Mouse (Mus musculus): Measurements from ENCODE around the gene Kcnk3. TPM values are rescaled to one million over a fixed set of nuclear protein-coding genes. Genes with fewer than 3 reads are reported as not detected.

Gene Kcnk3
- polyA plus RNA-seq (2014; fragmentation: Nextera tagmentation; extraction: Ambion mirVana): 1.5 and 2.1 TPM in 2 replicates

- peaks cover 30% of the 10 kb centered on the region for H3K27me3 ChIP-seq (ENCODE audit: control insufficient read depth, insufficient read depth, low read length)
- no peaks in the 10 kb centered on the region for H3K36me3 ChIP-seq (ENCODE audit: control insufficient read depth, insufficient read depth, low read length)
- whole genome bisulfite sequencing: 0% methylated on average over 11 of the region's 54 CpGs
- H3K4me2 ChIP-seq (replicated peaks; ENCODE audit: low read depth, low read length): peak within 1 kb of the TSS; percentile 79
- H3K9me3 ChIP-seq (ENCODE audit: control insufficient read depth, low read length): no peaks in the 10 kb centered on the region
- ATAC-seq (ENCODE audit: low FRiP score, low TSS enrichment): peak; percentile 78
- H3K4me3 ChIP-seq (ENCODE audit: low read length): peak within 1 kb of the TSS; percentile 37
- H3K9ac ChIP-seq (ENCODE audit: low read depth, low read length): peak within 1 kb of the TSS; percentile 34; the same call in 1 of the 2 replicates
- no peak within 1 kb of the TSS for H3K27ac ChIP-seq (ENCODE audit: low read depth, low read length)
- peaks cover 9% of the 10 kb centered on the region for H3K4me1 ChIP-seq (ENCODE audit: control insufficient read depth, insufficient read depth, low read length)
Observed at GRCm38 (mm10) chr5:30587681-30588300, at the start of gene Kcnk3. Kcnk3 (plus strand) TSS chr5:30588170.

GRCm38 (mm10) chr5:30545698-30546097 is 42.3 kb upstream of the Kcnk3 start, which contains the start of gene Cib4:
Cib4 (minus strand) TSS chr5:30545836.
- WGBS: 45% methylated on average over 2 of the region's 2 CpGs
- no peak within 1 kb of the TSS for H3K9ac ChIP-seq (ENCODE audit: low read depth, low read length)
- H3K36me3 ChIP-seq (ENCODE audit: control insufficient read depth, insufficient read depth, low read length): no peaks in the 10 kb centered on the region
- H3K27me3 ChIP-seq (ENCODE audit: control insufficient read depth, insufficient read depth, low read length): no peaks in the 10 kb centered on the region
- H3K4me3 ChIP-seq (ENCODE audit: low read length): no peak within 1 kb of the TSS
- no peak within 1 kb of the TSS for H3K4me2 ChIP-seq (replicated peaks; ENCODE audit: low read depth, low read length)
- no peaks in the 10 kb centered on the region for H3K4me1 ChIP-seq (ENCODE audit: control insufficient read depth, insufficient read depth, low read length)
- no peak within 1 kb of the TSS for H3K27ac ChIP-seq (ENCODE audit: low read depth, low read length)
- no peak for ATAC-seq (ENCODE audit: low FRiP score, low TSS enrichment)
- no peaks in the 10 kb centered on the region for H3K9me3 ChIP-seq (ENCODE audit: control insufficient read depth, low read length)

- Histone ChIP-seq H3K27ac (ENCODE audit: low read depth, low read length) (no peak overlapping the region), H3K36me3 (ENCODE audit: control insufficient read depth, insufficient read depth, low read length) (no peaks in the 10 kb centered on the region), H3K4me2 (replicated peaks; ENCODE audit: low read depth, low read length) (no peak overlapping the region), H3K9ac (ENCODE audit: low read depth, low read length) (no peak overlapping the region), H3K27me3 (ENCODE audit: control insufficient read depth, insufficient read depth, low read length) (no peaks in the 10 kb centered on the region), H3K4me1 (ENCODE audit: control insufficient read depth, insufficient read depth, low read length) (no peaks in the 10 kb centered on the region), H3K9me3 (ENCODE audit: control insufficient read depth, low read length) (no peaks in the 10 kb centered on the region), H3K4me3 (ENCODE audit: low read length) (no peak overlapping the region)
- ATAC-seq (ENCODE audit: low FRiP score, low TSS enrichment): no peak
- 64% methylated on average over 2 of the region's 2 CpGs for WGBS
Observed at GRCm38 (mm10) chr5:30548681-30549080, 39.3 kb upstream of the Kcnk3 start.

GRCm38 (mm10) chr5:30550334-30551021 is 37.5 kb upstream of the Kcnk3 start:
- Histone ChIP-seq H3K36me3 (ENCODE audit: control insufficient read depth, insufficient read depth, low read length) (no peaks in the 10 kb centered on the region), H3K27me3 (ENCODE audit: control insufficient read depth, insufficient read depth, low read length) (no peaks in the 10 kb centered on the region), H3K4me3 (ENCODE audit: low read length) (no peak overlapping the region), H3K4me2 (replicated peaks; ENCODE audit: low read depth, low read length) (no peak overlapping the region), H3K9ac (ENCODE audit: low read depth, low read length) (no peak overlapping the region), H3K9me3 (ENCODE audit: control insufficient read depth, low read length) (no peaks in the 10 kb centered on the region), H3K4me1 (ENCODE audit: control insufficient read depth, insufficient read depth, low read length) (no peaks in the 10 kb centered on the region), H3K27ac (ENCODE audit: low read depth, low read length) (no peak overlapping the region)
- no peak for ATAC-seq (ENCODE audit: low FRiP score, low TSS enrichment)
- 66% methylated on average over 9 of the region's 9 CpGs for WGBS

- no peaks in the 10 kb centered on the region for H3K36me3 ChIP-seq (ENCODE audit: control insufficient read depth, insufficient read depth, low read length)
- ATAC-seq (ENCODE audit: low FRiP score, low TSS enrichment): no peak
- H3K4me1 ChIP-seq (ENCODE audit: control insufficient read depth, insufficient read depth, low read length): no peaks in the 10 kb centered on the region
- no peak overlapping the region for H3K9ac ChIP-seq (ENCODE audit: low read depth, low read length)
- 89% methylated on average over 8 of the region's 8 CpGs for WGBS
- H3K4me3 ChIP-seq (ENCODE audit: low read length): no peak overlapping the region
- no peaks in the 10 kb centered on the region for H3K9me3 ChIP-seq (ENCODE audit: control insufficient read depth, low read length)
- H3K27ac ChIP-seq (ENCODE audit: low read depth, low read length): no peak overlapping the region
- H3K27me3 ChIP-seq (ENCODE audit: control insufficient read depth, insufficient read depth, low read length): no peaks in the 10 kb centered on the region
- H3K4me2 ChIP-seq (replicated peaks; ENCODE audit: low read depth, low read length): no peak overlapping the region
Observed at GRCm38 (mm10) chr5:30551022-30551638, 36.8 kb upstream of the Kcnk3 start.

- H3K4me3 ChIP-seq (ENCODE audit: low read length): no peak overlapping the region
- H3K9me3 ChIP-seq (ENCODE audit: control insufficient read depth, low read length): no peaks in the 10 kb centered on the region
- no peak overlapping the region for H3K9ac ChIP-seq (ENCODE audit: low read depth, low read length)
- no peaks in the 10 kb centered on the region for H3K36me3 ChIP-seq (ENCODE audit: control insufficient read depth, insufficient read depth, low read length)
- ATAC-seq (ENCODE audit: low FRiP score, low TSS enrichment): no peak
- WGBS: 88% methylated on average over 6 of the region's 6 CpGs
- no peak overlapping the region for H3K27ac ChIP-seq (ENCODE audit: low read depth, low read length)
- no peak overlapping the region for H3K4me2 ChIP-seq (replicated peaks; ENCODE audit: low read depth, low read length)
- H3K4me1 ChIP-seq (ENCODE audit: control insufficient read depth, insufficient read depth, low read length): no peaks in the 10 kb centered on the region
- no peaks in the 10 kb centered on the region for H3K27me3 ChIP-seq (ENCODE audit: control insufficient read depth, insufficient read depth, low read length)
Observed at GRCm38 (mm10) chr5:30552006-30552405, 36.0 kb upstream of the Kcnk3 start.

- no peak for ATAC-seq (ENCODE audit: low FRiP score, low TSS enrichment)
- no peak overlapping the region for H3K27ac ChIP-seq (ENCODE audit: low read depth, low read length)
- no peaks in the 10 kb centered on the region for H3K27me3 ChIP-seq (ENCODE audit: control insufficient read depth, insufficient read depth, low read length)
- 91% methylated on average over 13 of the region's 13 CpGs for WGBS
- H3K4me1 ChIP-seq (ENCODE audit: control insufficient read depth, insufficient read depth, low read length): no peaks in the 10 kb centered on the region
- no peak overlapping the region for H3K9ac ChIP-seq (ENCODE audit: low read depth, low read length)
- H3K9me3 ChIP-seq (ENCODE audit: control insufficient read depth, low read length): no peaks in the 10 kb centered on the region
- H3K4me3 ChIP-seq (ENCODE audit: low read length): no peak overlapping the region
- H3K4me2 ChIP-seq (replicated peaks; ENCODE audit: low read depth, low read length): no peak overlapping the region
- no peaks in the 10 kb centered on the region for H3K36me3 ChIP-seq (ENCODE audit: control insufficient read depth, insufficient read depth, low read length)
Observed at GRCm38 (mm10) chr5:30553936-30554335, 34.0 kb upstream of the Kcnk3 start.

- Histone ChIP-seq H3K27me3 (ENCODE audit: control insufficient read depth, insufficient read depth, low read length) (no peaks in the 10 kb centered on the region), H3K4me3 (ENCODE audit: low read length) (no peak overlapping the region), H3K36me3 (ENCODE audit: control insufficient read depth, insufficient read depth, low read length) (no peaks in the 10 kb centered on the region), H3K27ac (ENCODE audit: low read depth, low read length) (no peak overlapping the region), H3K4me1 (ENCODE audit: control insufficient read depth, insufficient read depth, low read length) (no peaks in the 10 kb centered on the region), H3K9ac (ENCODE audit: low read depth, low read length) (no peak overlapping the region), H3K9me3 (ENCODE audit: control insufficient read depth, low read length) (no peaks in the 10 kb centered on the region), H3K4me2 (replicated peaks; ENCODE audit: low read depth, low read length) (no peak overlapping the region)
- WGBS: 75% methylated on average over 8 of the region's 8 CpGs
- ATAC-seq (ENCODE audit: low FRiP score, low TSS enrichment): no peak
Observed at GRCm38 (mm10) chr5:30554981-30555380, 33.0 kb upstream of the Kcnk3 start.

- Histone ChIP-seq H3K9me3 (ENCODE audit: control insufficient read depth, low read length) (no peaks in the 10 kb centered on the region), H3K9ac (ENCODE audit: low read depth, low read length) (no peak overlapping the region), H3K4me3 (ENCODE audit: low read length) (no peak overlapping the region), H3K36me3 (ENCODE audit: control insufficient read depth, insufficient read depth, low read length) (no peaks in the 10 kb centered on the region), H3K27ac (ENCODE audit: low read depth, low read length) (no peak overlapping the region), H3K27me3 (ENCODE audit: control insufficient read depth, insufficient read depth, low read length) (no peaks in the 10 kb centered on the region), H3K4me1 (ENCODE audit: control insufficient read depth, insufficient read depth, low read length) (no peaks in the 10 kb centered on the region), H3K4me2 (replicated peaks; ENCODE audit: low read depth, low read length) (no peak overlapping the region)
- no peak for ATAC-seq (ENCODE audit: low FRiP score, low TSS enrichment)
- WGBS: 65% methylated on average over 3 of the region's 3 CpGs
Observed at GRCm38 (mm10) chr5:30556284-30556683, 31.7 kb upstream of the Kcnk3 start.

Measured in kidney, embryonic 14.5 days (tissue).